7 mouse cellular contexts compared by ENCODE assay signal in the genomic region with DNA sequence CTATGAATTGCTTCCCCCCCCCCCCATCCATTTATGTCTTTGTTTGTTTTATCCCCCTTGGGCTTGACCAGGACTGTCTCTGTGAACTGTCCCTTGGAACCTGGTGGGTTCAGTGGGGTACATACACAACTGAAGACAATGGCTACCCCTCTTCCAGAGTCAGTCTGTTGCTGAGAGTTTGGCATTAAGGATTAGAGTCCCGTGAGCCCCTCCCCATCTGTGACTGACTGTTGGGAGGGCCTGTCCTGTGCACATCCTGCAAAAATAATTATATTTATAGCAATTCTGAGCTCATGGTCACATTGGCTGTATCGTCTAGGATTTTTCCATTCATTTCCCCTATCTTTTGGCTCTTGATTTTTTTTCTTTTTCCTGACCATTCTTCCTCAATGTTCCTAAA. TPM values are rescaled to one million over a fixed set of nuclear protein-coding genes. Genes with fewer than 3 reads are reported as not detected.
DNase-seq lines count a peak whose midpoint lies in the region; ATAC-seq and TF ChIP-seq lines count a peak whose summit lies in the region.

No protein-coding gene starts in this region.

- H3K4me3 ChIP-seq in spleen, adult 2 months (ENCODE audit: extremely low read depth, insufficient read depth, insufficient read length), result peak overlapping the region; percentile 99
- H3K4me3 ChIP-seq in embryonic facial prominence, embryonic 10.5 days, result peak overlapping the region; percentile 81
- peak overlapping the region; percentile 64 to 80 for H3K4me3 ChIP-seq in liver, embryonic 14.5 days (ENCODE audit: insufficient read depth in 1 of 2, low read depth in 2 of 2, low read length in 2 of 2)
- peak overlapping the region; percentile 83 for H3K4me3 ChIP-seq in stomach, embryonic 15.5 days (replicated peaks)

- peaks cover 2% of the 10 kb centered on the region; the same call in 1 of the 2 replicates for H3K4me1 ChIP-seq in spleen, adult 2 months (ENCODE audit: control insufficient read depth, insufficient read depth, insufficient read length)
- H3K4me1 ChIP-seq in embryonic facial prominence, embryonic 10.5 days, result peaks cover 15% of the 10 kb centered on the region
- H3K4me1 ChIP-seq in liver, embryonic 14.5 days (replicated peaks; ENCODE audit: control insufficient read depth in 2 of 2, insufficient read depth in 2 of 2, low read length in 1 of 2), result peaks cover 10 to 12% of the 10 kb centered on the region in 2 experiments; a peak in 3 of 4 replicates
- peaks cover 4% of the 10 kb centered on the region; the same call in 1 of the 2 replicates for H3K4me1 ChIP-seq in stomach, embryonic 15.5 days

- no peaks in the 10 kb centered on the region for H3K9me3 ChIP-seq in embryonic facial prominence, embryonic 10.5 days
- no peaks in the 10 kb centered on the region for H3K9me3 ChIP-seq in liver, embryonic 14.5 days (ENCODE audit: control insufficient read depth, low read length)
- no peaks in the 10 kb centered on the region for H3K9me3 ChIP-seq in stomach, embryonic 15.5 days

- 14% methylated on average over 2 of the region's 2 CpGs for WGBS in spleen, adult 2 months
- 43% methylated on average over 2 of the region's 2 CpGs for WGBS in embryonic facial prominence, embryonic 10.5 days
- 30% methylated on average over 2 of the region's 2 CpGs for WGBS in liver, embryonic 14.5 days (ENCODE audit: insufficient replicate concordance)
- 20% methylated on average over 2 of the region's 2 CpGs for WGBS in stomach, embryonic 15.5 days

- H3K27ac ChIP-seq in spleen, adult 2 months (ENCODE audit: insufficient read depth, low read length), result peak overlapping the region; percentile 41; the same call in 1 of the 2 replicates
- peak overlapping the region; percentile 99 for H3K27ac ChIP-seq in embryonic facial prominence, embryonic 10.5 days (replicated peaks)
- H3K27ac ChIP-seq in liver, embryonic 14.5 days, result peak overlapping the region; percentile 75
- peak overlapping the region; percentile 97; the same call in 1 of the 2 replicates for H3K27ac ChIP-seq in stomach, embryonic 15.5 days

- no peak for TF ChIP-seq CTCF in spleen, adult 2 months (IDR thresholded peaks at IDR 0.05; ENCODE audit: extremely low read depth, insufficient read depth, insufficient read length, insufficient replicate concordance)
- no peak for TF ChIP-seq CTCF in liver, embryonic 14.5 days (IDR thresholded peaks at IDR 0.05; ENCODE audit: low read depth)

- peak overlapping the region; percentile 92 for H3K4me2 ChIP-seq in liver, embryonic 14.5 days (ENCODE audit: low read depth)
- H3K4me2 ChIP-seq in stomach, embryonic 15.5 days, result peak overlapping the region; percentile 69

- DNase-seq in spleen, adult 2 months (ENCODE audit: low read depth in 1 of 2, low spot score in 2 of 2), result no peak
- no peak for DNase-seq in spleen, postnatal 14 days (ENCODE audit: low spot score in 2 of 2)
- DNase-seq in embryonic facial prominence, embryonic 10.5 days (ENCODE audit: low spot score), result no peak
- DNase-seq in heart, postnatal 14 days, result peak; percentile 10 to 12
- no peak for DNase-seq in liver, embryonic 14.5 days (ENCODE audit: low read depth in 3 of 3, low spot score in 3 of 3)
- DNase-seq in adrenal gland, postnatal 25 days, result no peak

- no peaks in the 10 kb centered on the region for H3K27me3 ChIP-seq in spleen, adult 2 months (ENCODE audit: control insufficient read depth, insufficient read depth, low read length)
- H3K27me3 ChIP-seq in embryonic facial prominence, embryonic 10.5 days (replicated peaks; ENCODE audit: low read depth, poor library complexity, severe bottlenecking), result no peaks in the 10 kb centered on the region
- H3K27me3 ChIP-seq in liver, embryonic 14.5 days (ENCODE audit: control insufficient read depth, insufficient read depth, low read length), result no peaks in the 10 kb centered on the region
- H3K27me3 ChIP-seq in stomach, embryonic 15.5 days (replicated peaks), result no peaks in the 10 kb centered on the region

- TF ChIP-seq EP300 in liver, embryonic 14.5 days (IDR thresholded peaks at IDR 0.05; ENCODE audit: low read depth), result no peak

- intact Hi-C loops in heart, postnatal 14 days (cut with DNase I), result loop anchor here (10.0 kb wide), 2 partner anchors 121 to 169 kb away; a partner anchor contains a TSS

- TF ChIP-seq POLR2A in spleen, adult 2 months (IDR thresholded peaks at IDR 0.05; ENCODE audit: low read depth, low read length), result no peak

- no peaks in the 10 kb centered on the region for H3K36me3 ChIP-seq in spleen, adult 2 months (ENCODE audit: control insufficient read depth, insufficient read depth, low read length)
- H3K36me3 ChIP-seq in embryonic facial prominence, embryonic 10.5 days (replicated peaks), result no peaks in the 10 kb centered on the region
- H3K36me3 ChIP-seq in liver, embryonic 14.5 days (replicated peaks; ENCODE audit: control insufficient read depth, insufficient read depth, low read depth), result no peaks in the 10 kb centered on the region
- H3K36me3 ChIP-seq in stomach, embryonic 15.5 days, result no peaks in the 10 kb centered on the region

- peak; percentile 7; the same call in 1 of the 2 replicates for ATAC-seq in liver, embryonic 14.5 days (ENCODE audit: insufficient read depth)
- ATAC-seq in stomach, embryonic 15.5 days (ENCODE audit: insufficient read depth, low FRiP score, low read depth), result 0 out of 2 replicates have a peak, but pooled peaks have one; percentile 3

- H3K9ac ChIP-seq in liver, embryonic 14.5 days (replicated peaks), result peak overlapping the region; percentile 72
- peak overlapping the region; percentile 90; the same call in 1 of the 2 replicates for H3K9ac ChIP-seq in stomach, embryonic 15.5 days

RNA-seq across cellular contexts. Expression of a gene that starts 1.4 kb away (rescaled TPM):
- polyA plus RNA-seq in spleen, adult 2 months (2012; rRNA removed), result 2.0 and 2.1 TPM in 2 replicates
- polyA plus RNA-seq in embryonic facial prominence, embryonic 10.5 days (2016; fragmentation: Nextera tagmentation; extraction: Ambion mirVana), result 33.8 and 36.6 TPM in 2 replicates
- total RNA-seq in heart, postnatal 14 days (2021), result 10 to 100 TPM; 13.0 to 15.2 TPM
- 4.9 and 7.1 TPM in 2 replicates for polyA plus RNA-seq in liver, embryonic 14.5 days (2012; rRNA removed)
- polyA plus RNA-seq in liver, embryonic 14.5 days (2014; fragmentation: Nextera tagmentation; extraction: Ambion mirVana), result 13.5 and 14.6 TPM in 2 replicates
- 19.5 and 21.6 TPM in 2 replicates for polyA plus RNA-seq in stomach, embryonic 15.5 days (2015; fragmentation: Nextera tagmentation; extraction: Ambion mirVana)
- total RNA-seq in adrenal gland, postnatal 25 days (2021), result 13.7 and 19.8 TPM in 2 replicates

RNA-seq across cellular contexts. Expression of a gene that starts 11.8 kb away (rescaled TPM):
- 4.0 and 6.8 TPM in 2 replicates for polyA plus RNA-seq in spleen, adult 2 months (2012; rRNA removed)
- 19.1 and 21.0 TPM in 2 replicates for polyA plus RNA-seq in embryonic facial prominence, embryonic 10.5 days (2016; fragmentation: Nextera tagmentation; extraction: Ambion mirVana)
- total RNA-seq in heart, postnatal 14 days (2021), result 10 to 100 TPM; 19.4 to 22.2 TPM
- 3.5 and 4.7 TPM in 2 replicates for polyA plus RNA-seq in liver, embryonic 14.5 days (2012; rRNA removed)
- 6.9 and 7.6 TPM in 2 replicates for polyA plus RNA-seq in liver, embryonic 14.5 days (2014; fragmentation: Nextera tagmentation; extraction: Ambion mirVana)
- 18.1 and 18.2 TPM in 2 replicates for polyA plus RNA-seq in stomach, embryonic 15.5 days (2015; fragmentation: Nextera tagmentation; extraction: Ambion mirVana)
- total RNA-seq in adrenal gland, postnatal 25 days (2021), result 15.5 and 16.2 TPM in 2 replicates

Comparison
In these comparisons a context has a peak if more than half of its experiments do, and no peak if none do; other contexts are left out.
1. DNase-seq: peak in heart, postnatal 14 days (2 of 2); none in spleen, adult 2 months (0 of 2), spleen, postnatal 14 days (0 of 2), embryonic facial prominence, embryonic 10.5 days (single experiment), liver, embryonic 14.5 days (0 of 3) and adrenal gland, postnatal 25 days (single experiment).
2. H3K27ac ChIP-seq: peak in every context shown above with its lines; median percentile 99 in embryonic facial prominence, embryonic 10.5 days; 97 in stomach, embryonic 15.5 days; 75 in liver, embryonic 14.5 days; 41 in spleen, adult 2 months.
3. Peak in every context shown above with its lines, with median percentiles within 50 percentile points of each other: H3K4me3 ChIP-seq.